Mouse (Mus musculus) retina, adult 2 months (tissue): ENCODE measurements at regions not wholly inside any gene's neighbourhood (a gene's known extent, or its start where the extent isn't known, plus 50 kb on each side); places are given as distances from the start of the nearest gene placed in this dataset.

Experiments
- DNase-seq: peaks from one replicate; pipeline ENCODE4 v3.0.0-alpha.2; 2012; ENCODE audit warnings: low read depth, low spot score

DNA sequence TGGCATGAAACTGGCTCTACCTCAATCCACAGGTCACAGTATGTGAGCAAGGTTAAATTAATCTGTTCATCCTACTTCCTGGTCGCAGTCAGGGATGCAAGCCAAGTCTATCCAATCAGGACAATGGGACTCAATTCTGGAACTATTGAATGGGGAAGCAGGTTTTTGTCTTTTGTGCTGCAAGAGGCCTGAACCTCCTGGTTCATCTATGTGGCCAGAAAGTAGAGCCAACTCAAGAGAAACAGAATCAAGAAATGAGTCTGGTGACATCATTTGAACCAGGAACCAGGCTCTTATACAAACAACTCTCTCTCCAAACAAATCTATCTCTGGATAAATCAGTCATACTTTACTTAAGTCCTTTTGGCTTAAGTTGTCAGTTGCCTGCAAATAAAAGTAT lies 294.7 kb upstream of the Usp25 start:
- DNase-seq, result no peak

DNA sequence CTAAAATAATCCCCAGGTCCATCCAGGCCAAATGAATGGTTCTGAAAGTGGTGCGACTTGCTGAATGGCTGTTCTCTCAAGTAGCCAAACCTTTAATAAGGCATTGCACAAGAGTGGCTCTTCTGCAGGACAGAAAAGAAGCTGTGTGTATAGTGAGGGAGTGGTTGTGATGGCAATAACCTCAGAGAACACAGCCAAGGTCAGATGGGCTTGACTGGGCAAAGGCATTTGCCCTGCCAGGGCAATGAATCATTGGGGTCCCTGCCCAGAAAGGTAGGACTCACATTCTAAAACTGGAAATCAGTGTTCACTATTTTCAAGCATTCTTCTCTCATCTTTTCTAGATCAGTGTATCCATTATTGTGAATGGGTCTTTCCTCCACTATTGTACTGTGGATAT lies 295.4 kb upstream of the Usp25 start:
- DNase-seq, result no peak

- no peak for DNase-seq
These were observed 318.6 kb upstream of the Usp25 start for GRCm38 (mm10) chr16:76694913-76695312.

GRCm38 (mm10) chr16:76687735-76688447 lies 314.3 kb upstream of the Nrip1 start:
- no peak for DNase-seq

DNA sequence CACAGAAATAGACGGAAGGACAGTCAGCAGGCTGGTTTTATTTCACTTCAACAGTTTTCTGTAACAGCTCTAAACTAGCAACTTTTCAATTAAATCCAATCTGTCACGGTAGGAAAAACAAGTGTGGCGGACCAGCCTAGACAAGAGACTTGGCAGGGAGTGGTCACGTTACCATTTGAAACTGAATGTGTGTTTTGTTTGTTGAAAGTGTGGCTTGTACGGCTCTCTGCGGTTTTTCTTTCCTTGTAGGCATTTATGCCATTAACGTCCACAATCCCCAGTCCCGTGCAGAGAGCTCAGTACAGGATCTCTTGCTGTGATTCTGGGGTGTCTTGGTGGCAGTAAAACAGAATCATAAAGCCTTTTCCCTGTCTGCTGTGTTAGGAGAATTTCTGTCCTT lies 311.9 kb upstream of the Nrip1 start:
- DNase-seq, result no peak

- no peak for DNase-seq
These were observed 306.7 kb upstream of the Nrip1 start for GRCm38 (mm10) chr16:76680061-76680911.

GRCm38 (mm10) chr16:76678885-76679284 lies 305.3 kb upstream of the Nrip1 start:
- DNase-seq, result no peak

- DNase-seq, result no peak
These were observed 296.2 kb upstream of the Nrip1 start for GRCm38 (mm10) chr16:76669795-76670194.

DNA sequence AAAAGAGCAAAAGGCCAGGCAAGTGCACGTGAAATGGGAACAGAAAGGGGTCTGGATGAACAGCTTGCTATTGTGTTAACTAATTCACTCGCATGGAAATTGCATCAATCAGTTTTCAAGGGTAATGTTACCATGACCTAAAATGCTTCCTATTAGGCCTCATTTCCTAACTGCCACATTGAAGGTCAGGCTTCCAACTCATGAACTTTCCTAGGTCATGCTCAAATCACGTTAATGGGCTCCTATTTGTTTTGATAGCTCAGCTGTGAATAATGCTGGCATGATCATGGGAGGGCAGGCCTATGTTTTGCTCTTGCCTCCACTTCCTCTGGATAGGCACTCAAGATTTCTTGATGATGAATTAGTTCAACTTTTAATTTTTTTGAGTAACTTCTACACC lies 293.4 kb upstream of the Nrip1 start:
- DNase-seq, result no peak

DNA sequence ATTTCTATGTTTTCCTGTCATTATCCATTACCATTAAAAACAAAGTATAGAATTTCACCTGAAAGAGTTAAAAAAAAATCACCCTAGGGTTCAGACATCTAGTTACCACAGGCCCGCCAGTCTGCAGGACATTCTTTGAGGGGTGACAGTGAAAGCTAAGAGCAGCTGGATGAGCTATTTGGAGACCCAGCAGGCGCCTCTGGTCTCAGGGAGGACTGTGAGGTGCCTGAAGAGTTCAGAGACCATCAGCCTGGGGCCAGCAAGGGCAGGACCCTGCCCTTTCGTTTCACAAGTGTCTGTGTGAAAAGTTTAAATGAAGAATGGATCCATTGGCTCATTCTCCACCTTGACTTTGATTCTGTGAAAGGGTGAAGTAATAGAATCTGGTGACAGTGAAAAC lies 281.5 kb upstream of the Nrip1 start:
- no peak for DNase-seq

DNA sequence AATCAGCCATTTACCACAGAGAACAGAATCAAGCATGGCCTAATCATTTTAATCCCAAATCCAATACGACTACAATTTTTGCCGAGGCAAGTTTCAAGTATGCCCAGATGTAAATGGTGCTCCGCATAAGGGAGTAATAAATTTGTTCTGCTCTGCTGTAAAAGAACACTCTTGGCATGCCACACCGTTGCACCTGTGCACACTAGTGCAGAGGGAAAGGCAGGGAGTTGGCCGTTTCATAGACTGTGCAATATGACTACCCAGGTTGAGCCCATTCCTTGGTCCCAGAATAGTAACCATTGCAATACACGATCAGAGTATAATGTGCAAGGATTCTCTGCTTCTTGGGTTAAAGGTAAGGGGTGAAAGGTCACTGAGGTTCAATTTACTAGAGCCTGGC lies 270.7 kb upstream of the Nrip1 start:
- DNase-seq, result no peak

- no peak for DNase-seq
These were observed 270.2 kb upstream of the Nrip1 start for GRCm38 (mm10) chr16:76643801-76644200.

GRCm38 (mm10) chr16:76635169-76635568 lies 261.5 kb upstream of the Nrip1 start:
- no peak for DNase-seq

- DNase-seq, result no peak
These were observed 260.6 kb upstream of the Nrip1 start for GRCm38 (mm10) chr16:76634196-76634698.

DNA sequence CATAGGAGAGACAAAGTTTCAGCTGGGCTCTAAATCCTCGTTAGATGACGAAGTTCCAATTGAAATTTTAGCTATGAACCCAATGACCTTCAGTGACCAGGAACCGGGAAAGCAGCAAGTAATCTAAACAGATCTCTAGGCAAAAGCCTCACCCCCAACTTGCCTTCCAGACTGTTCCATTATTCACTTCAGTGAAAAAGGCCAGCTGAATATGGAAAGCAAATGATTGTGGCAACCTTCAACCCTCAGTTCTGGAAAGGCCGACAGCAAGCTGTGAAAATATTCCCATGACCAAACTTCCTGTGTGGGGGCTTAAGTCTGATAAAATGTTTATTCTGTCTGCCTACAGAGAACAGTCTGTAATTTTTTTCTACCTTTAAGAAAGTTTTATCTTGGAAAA lies 252.5 kb upstream of the Nrip1 start:
- DNase-seq, result no peak

GRCm38 (mm10) chr16:76621715-76622114 lies 248.1 kb upstream of the Nrip1 start:
- no peak for DNase-seq

DNA sequence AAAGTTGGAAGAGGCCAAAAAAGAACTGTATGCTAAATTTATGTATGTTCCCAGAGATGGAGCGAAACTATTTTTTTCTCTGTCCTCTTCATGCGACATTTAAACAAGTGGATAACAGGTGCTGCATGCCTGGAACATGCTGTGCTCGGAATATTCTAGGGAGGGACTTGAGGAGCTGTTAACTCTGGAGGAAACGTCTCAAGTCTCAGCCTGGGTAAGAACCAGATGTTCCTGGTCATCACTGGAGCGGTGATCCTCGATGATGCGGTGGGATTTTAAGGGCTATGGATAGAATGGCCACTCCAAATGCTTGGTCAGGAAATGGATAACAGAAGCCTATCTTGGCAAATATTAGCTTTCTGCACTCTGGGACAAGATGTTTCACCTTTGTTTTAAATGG lies 244.7 kb upstream of the Nrip1 start:
- DNase-seq, result no peak

- no peak for DNase-seq
These were observed 237.4 kb upstream of the Nrip1 start for GRCm38 (mm10) chr16:76611061-76611460.

DNA sequence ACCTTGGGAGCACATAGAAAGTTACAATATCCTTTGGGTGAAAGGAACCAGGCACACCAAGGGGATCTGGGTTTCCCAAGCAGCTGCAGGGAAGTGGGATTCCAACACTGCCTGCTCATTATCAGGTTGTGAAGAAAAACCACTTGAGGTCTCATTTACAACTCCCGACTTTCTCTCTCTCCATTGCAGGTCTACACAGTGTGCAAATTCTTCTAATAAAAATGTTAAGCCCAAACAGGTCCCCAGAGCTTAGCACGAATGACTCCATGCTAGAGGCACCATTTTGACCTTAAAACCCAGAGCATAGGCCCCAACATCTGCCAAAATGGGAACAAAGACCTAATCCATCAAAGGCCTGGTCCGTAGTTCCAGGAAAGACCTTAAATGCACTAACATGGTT lies 231.3 kb upstream of the Nrip1 start:
- no peak for DNase-seq

GRCm38 (mm10) chr16:76603846-76604258 lies 230.2 kb upstream of the Nrip1 start:
- DNase-seq, result no peak

DNA sequence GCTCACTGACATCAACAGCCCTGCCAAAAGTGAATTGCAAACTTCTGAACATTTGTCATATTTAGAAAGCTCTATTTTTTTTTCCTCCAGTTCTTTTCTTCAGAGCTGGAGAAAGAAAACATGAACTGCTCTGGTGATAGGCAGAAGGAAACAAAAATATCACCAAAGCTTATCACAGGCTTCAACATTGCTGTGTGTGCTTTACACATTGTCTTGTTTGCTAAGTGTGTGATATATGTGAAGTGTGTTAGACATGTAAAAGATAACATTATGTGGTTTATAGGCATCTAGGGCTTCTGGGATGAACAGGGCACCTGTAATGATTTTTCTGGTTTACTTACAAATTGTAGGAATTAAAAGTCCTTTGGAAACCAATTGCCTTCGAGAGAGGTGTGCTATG lies 229.8 kb upstream of the Nrip1 start:
- no peak for DNase-seq

GRCm38 (mm10) chr16:76600131-76600530 lies 226.5 kb upstream of the Nrip1 start:
- DNase-seq, result no peak
